Mouse (Mus musculus) C2C12 (cell line): Measurements from ENCODE around the gene Pate2.

Experiments used
- CEBPB ChIP-seq: IDR thresholded peaks from one replicate; pipeline ENCODE4 v1.6.1; 2011; ENCODE audit warnings: low read depth, mild to moderate bottlenecking, control low read depth, moderate library complexity
- CTCF ChIP-seq: IDR thresholded peaks from one replicate; pipeline ENCODE4 v1.5.1; 2011; ENCODE audit not compliant: control insufficient read depth, insufficient read depth, insufficient read length
- FOSL1 ChIP-seq: IDR thresholded peaks from one replicate; pipeline ENCODE4 v1.8.0; 2011; ENCODE audit warnings: mild to moderate bottlenecking, low read length; ENCODE audit not compliant: poor library complexity, insufficient read depth, severe bottlenecking
- MAX ChIP-seq: IDR thresholded peaks from one replicate; pipeline ENCODE4 v1.6.1; 2011; ENCODE audit warnings: mild to moderate bottlenecking, control low read depth
- MYOD1 ChIP-seq: IDR thresholded peaks from one replicate; pipeline ENCODE4 v1.6.1; 2011; ENCODE audit warnings: low read depth; ENCODE audit not compliant: control insufficient read depth, insufficient read length
- MYOG ChIP-seq: IDR thresholded peaks from one replicate; pipeline ENCODE4 v1.6.1; 2011; ENCODE audit not compliant: control insufficient read depth, insufficient read length; ENCODE audit errors: extremely low read depth
- USF1 ChIP-seq: IDR thresholded peaks from one replicate; pipeline ENCODE4 v1.6.1; 2011; ENCODE audit warnings: low read depth, mild to moderate bottlenecking, control low read depth, moderate library complexity

DNA sequence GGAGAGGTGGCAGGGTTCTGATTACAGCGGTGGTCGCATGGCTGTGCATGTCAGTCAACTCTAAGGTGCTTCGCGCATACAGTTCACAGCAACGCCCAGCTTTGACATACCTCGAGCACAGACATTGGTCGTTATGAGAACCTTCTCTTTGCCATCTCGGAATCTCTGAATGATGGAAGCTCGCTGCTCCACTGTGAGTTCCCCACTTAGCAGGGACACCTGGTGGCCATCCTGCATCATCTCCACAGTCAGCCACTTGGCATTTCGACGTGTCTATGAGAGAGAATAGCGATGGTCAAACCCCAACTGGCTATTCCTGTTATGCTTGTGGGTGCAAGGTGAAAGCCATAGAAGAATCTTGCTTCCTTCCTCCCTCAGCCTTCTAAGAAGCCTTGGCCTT, 24.4 kb upstream of the Pate2 start:
- TF ChIP-seq CTCF (no peak), MYOG (no peak), CEBPB (no peak), MYOD1 (no peak), USF1 (no peak), FOSL1 (no peak), MAX (no peak)
